Mouse (Mus musculus) lung, adult 2 months (tissue): Measurements from ENCODE around the gene Wfdc5.

Source experiments
- CTCF ChIP-seq: fragments of 200-500 bp; IDR thresholded peaks from 2 replicates; pipeline ENCODE4 v1.5.1; 2011; ENCODE audit warnings: mild to moderate bottlenecking, low read length, control low read depth; ENCODE audit not compliant: insufficient read depth
- POLR2A ChIP-seq: fragments of 200-500 bp; IDR thresholded peaks from 2 replicates; pipeline ENCODE4 v1.6.1; 2011; ENCODE audit warnings: low read depth, mild to moderate bottlenecking, control low read depth, low read length, borderline replicate concordance; ENCODE audit errors: extremely low read depth

GRCm38 (mm10) chr2:164219295-164219694 is 36.8 kb upstream of the Wfdc5 start:
- TF ChIP-seq POLR2A (no peak), CTCF (no peak)
